Mouse (Mus musculus) layer of hippocampus, adult 11-12 months (tissue): ENCODE results near the gene Sh2b1.

ENCODE experiments used
- DNase-seq: peaks from one replicate; pipeline ENCODE4 v3.0.0; 2022; ENCODE audit warnings: low spot score

Gene Sh2b1

GRCm38 (mm10) chr7:126418496-126418895, 56.7 kb downstream of the Sh2b1 start:
- DNase-seq: no peak

- DNase-seq: no peak
These were observed 57.6 kb downstream of the Sh2b1 start for GRCm38 (mm10) chr7:126417606-126418005.

GRCm38 (mm10) chr7:126417045-126417444, 58.2 kb downstream of the Sh2b1 start:
- no peak for DNase-seq
